Mouse (Mus musculus): ENCODE data around the gene Slc4a8. TPM values are rescaled to one million over a fixed set of nuclear protein-coding genes. Genes with fewer than 3 reads are reported as not detected.

Gene Slc4a8
- polyA plus RNA-seq, 1 experiment from 2014 or later, result 8.7 TPM

DNA sequence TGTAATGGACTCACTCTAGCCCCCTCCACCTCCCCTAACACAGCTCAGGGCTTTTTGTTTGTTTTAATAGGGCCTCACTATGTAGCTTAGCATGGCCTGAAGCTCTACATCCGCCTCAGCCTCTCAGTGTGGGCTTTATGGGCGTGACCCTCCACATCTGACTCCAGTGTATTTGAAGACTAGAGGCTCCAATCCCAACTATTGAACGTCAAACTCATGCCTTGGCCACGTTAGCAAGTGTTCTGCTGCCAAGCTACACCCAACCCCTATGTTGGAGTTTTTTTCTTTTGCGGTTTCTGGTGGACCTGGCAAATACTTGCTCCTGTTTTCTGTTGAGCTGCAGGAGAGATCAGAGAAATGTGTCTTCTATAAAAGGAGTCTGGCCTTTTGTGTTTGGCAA lies 8.5 kb upstream of the Slc4a8 start:
- H3K4me3 ChIP-seq (ENCODE audit: low read length), result no peak overlapping the region
- peaks cover 15% of the 10 kb centered on the region for H3K4me1 ChIP-seq (ENCODE audit: insufficient read depth, low read length)
- no peaks in the 10 kb centered on the region for H3K36me3 ChIP-seq (ENCODE audit: insufficient read depth, low read length)
- no peaks in the 10 kb centered on the region for H3K27me3 ChIP-seq (ENCODE audit: insufficient read depth, low read length)
- no peaks in the 10 kb centered on the region for H3K9me3 ChIP-seq (ENCODE audit: low read length)
- H3K27ac ChIP-seq (ENCODE audit: low read length), result no peak overlapping the region
- no peak overlapping the region for H3K4me2 ChIP-seq (replicated peaks; ENCODE audit: low read depth, low read length)
- no peak for ATAC-seq (ENCODE audit: low FRiP score, low TSS enrichment)
- 67% methylated on average over 5 of the region's 5 CpGs for WGBS
- H3K9ac ChIP-seq (replicated peaks; ENCODE audit: low read length), result no peak overlapping the region

GRCm38 (mm10) chr15:100754041-100754440 lies 7.5 kb upstream of the Slc4a8 start:
- no peaks in the 10 kb centered on the region for H3K9me3 ChIP-seq (ENCODE audit: low read length)
- no peak overlapping the region for H3K4me3 ChIP-seq (ENCODE audit: low read length)
- H3K4me1 ChIP-seq (ENCODE audit: insufficient read depth, low read length), result peaks cover 15% of the 10 kb centered on the region
- no peak overlapping the region for H3K27ac ChIP-seq (ENCODE audit: low read length)
- no peak for ATAC-seq (ENCODE audit: low FRiP score, low TSS enrichment)
- WGBS, result 47% methylated on average over 7 of the region's 7 CpGs
- no peaks in the 10 kb centered on the region for H3K27me3 ChIP-seq (ENCODE audit: insufficient read depth, low read length)
- H3K36me3 ChIP-seq (ENCODE audit: insufficient read depth, low read length), result no peaks in the 10 kb centered on the region
- no peak overlapping the region for H3K9ac ChIP-seq (replicated peaks; ENCODE audit: low read length)
- no peak overlapping the region for H3K4me2 ChIP-seq (replicated peaks; ENCODE audit: low read depth, low read length)

DNA sequence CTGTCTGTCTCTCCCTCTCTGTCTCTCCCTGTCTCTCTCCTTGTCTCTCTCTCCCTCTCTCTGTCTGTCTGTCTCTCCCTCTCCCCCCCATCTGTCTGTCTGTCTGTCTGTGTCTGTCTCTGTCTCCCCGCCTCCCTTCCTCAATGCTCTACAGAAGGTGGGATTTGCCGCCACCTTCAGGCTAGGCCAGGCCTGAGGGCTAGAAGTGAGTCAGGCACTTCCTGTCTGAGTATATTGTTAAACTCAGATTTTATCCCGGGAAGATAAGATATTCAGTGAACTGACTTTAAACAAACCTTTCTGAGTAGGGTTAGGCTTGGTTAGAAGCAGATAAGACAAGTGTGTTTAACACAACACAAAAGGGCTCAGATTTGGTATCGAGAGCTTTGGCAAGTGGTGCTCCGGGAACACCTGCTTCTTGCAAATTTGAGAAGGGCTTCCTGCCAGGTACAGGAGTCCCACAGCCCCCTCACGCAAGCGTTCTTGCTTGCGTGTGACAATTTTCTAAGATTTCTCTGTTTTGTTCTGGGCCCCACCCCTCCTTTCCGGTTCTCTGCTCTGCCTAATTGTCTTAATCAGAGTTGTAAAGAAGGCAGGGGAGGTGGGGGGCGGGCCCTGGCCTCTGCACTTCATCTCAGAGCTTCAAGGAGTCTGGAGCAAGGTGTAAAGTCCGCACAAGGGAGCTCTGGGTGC lies 6.6 kb upstream of the Slc4a8 start:
- peak overlapping the region; percentile 43; the same call in 1 of the 2 replicates for H3K27ac ChIP-seq (ENCODE audit: low read length)
- no peaks in the 10 kb centered on the region for H3K27me3 ChIP-seq (ENCODE audit: insufficient read depth, low read length)
- peaks cover 15% of the 10 kb centered on the region for H3K4me1 ChIP-seq (ENCODE audit: insufficient read depth, low read length)
- H3K9me3 ChIP-seq (ENCODE audit: low read length), result no peaks in the 10 kb centered on the region
- peak overlapping the region; percentile 46 for H3K9ac ChIP-seq (replicated peaks; ENCODE audit: low read length)
- 7% methylated on average over 11 of the region's 11 CpGs for WGBS
- no peaks in the 10 kb centered on the region for H3K36me3 ChIP-seq (ENCODE audit: insufficient read depth, low read length)
- ATAC-seq (ENCODE audit: low FRiP score, low TSS enrichment), result peak; percentile 70
- H3K4me3 ChIP-seq (ENCODE audit: low read length), result peak overlapping the region; percentile 22
- peak overlapping the region; percentile 46 for H3K4me2 ChIP-seq (replicated peaks; ENCODE audit: low read depth, low read length)

DNA sequence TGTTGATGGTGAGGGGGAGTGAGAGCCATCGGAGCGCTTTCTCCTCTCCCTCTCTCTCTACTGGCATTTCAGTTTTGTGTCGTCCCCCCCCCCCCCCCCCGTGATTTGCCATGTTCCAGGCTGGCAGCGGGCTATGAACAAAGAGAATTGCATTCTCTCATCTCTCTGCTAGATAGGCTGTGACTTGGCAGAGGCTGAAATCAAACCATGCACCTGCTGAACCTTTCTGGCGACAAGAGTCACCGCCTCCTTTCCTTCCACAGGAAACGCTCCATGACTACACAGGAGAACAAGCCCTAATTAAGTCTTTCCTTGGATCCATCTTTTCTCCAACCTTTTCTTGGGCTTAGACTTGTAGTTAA lies 6.1 kb upstream of the Slc4a8 start:
- Histone ChIP-seq H3K36me3 (ENCODE audit: insufficient read depth, low read length) (no peaks in the 10 kb centered on the region), H3K27ac (ENCODE audit: low read length) (peak overlapping the region; percentile 43; the same call in 1 of the 2 replicates), H3K9ac (replicated peaks; ENCODE audit: low read length) (peak overlapping the region; percentile 46), H3K27me3 (ENCODE audit: insufficient read depth, low read length) (no peaks in the 10 kb centered on the region), H3K4me3 (ENCODE audit: low read length) (no peak overlapping the region; the same call in 1 of the 2 replicates), H3K9me3 (ENCODE audit: low read length) (no peaks in the 10 kb centered on the region), H3K4me2 (replicated peaks; ENCODE audit: low read depth, low read length) (peak overlapping the region; percentile 46), H3K4me1 (ENCODE audit: insufficient read depth, low read length) (peaks cover 15% of the 10 kb centered on the region)
- ATAC-seq (ENCODE audit: low FRiP score, low TSS enrichment), result no peak
- 19% methylated on average over 6 of the region's 8 CpGs for WGBS

DNA sequence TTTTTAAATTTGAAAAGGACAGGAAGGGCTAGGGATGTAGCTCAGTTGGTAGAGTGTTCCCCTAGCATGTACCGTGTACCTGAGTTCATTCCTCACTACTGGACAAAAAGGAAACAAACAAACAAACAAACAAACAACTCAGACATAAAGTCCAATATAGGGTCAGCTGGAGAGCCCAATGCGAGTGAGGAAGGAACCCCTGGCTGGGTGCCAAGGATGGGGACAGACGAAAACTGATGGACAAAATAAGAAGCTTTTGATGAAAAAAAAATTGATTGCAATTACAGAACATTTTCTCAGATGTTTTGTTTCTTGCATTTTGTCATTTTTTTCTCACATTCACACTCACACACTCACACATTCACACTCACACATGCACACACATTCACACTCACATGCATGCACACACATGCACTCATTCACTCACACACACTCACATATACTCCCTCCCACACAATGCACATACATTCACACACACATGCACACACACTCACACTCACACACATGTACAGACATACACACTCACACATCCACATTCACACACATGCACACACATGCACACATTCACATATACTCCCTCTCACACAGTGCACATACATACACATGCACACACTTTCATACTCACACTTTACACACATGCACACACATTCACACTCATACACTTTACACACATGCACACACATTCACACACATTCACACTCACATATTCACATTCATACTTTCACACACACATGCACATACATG lies 5.5 kb upstream of the Slc4a8 start:
- H3K9me3 ChIP-seq (ENCODE audit: low read length), result no peaks in the 10 kb centered on the region
- no peaks in the 10 kb centered on the region for H3K36me3 ChIP-seq (ENCODE audit: insufficient read depth, low read length)
- H3K4me2 ChIP-seq (replicated peaks; ENCODE audit: low read depth, low read length), result no peak overlapping the region
- no peak overlapping the region for H3K9ac ChIP-seq (replicated peaks; ENCODE audit: low read length)
- no peak overlapping the region for H3K4me3 ChIP-seq (ENCODE audit: low read length)
- WGBS, result 50% methylated on average over 3 of the region's 3 CpGs
- no peak for ATAC-seq (ENCODE audit: low FRiP score, low TSS enrichment)
- no peak overlapping the region for H3K27ac ChIP-seq (ENCODE audit: low read length)
- peaks cover 19% of the 10 kb centered on the region for H3K4me1 ChIP-seq (ENCODE audit: insufficient read depth, low read length)
- no peaks in the 10 kb centered on the region for H3K27me3 ChIP-seq (ENCODE audit: insufficient read depth, low read length)

DNA sequence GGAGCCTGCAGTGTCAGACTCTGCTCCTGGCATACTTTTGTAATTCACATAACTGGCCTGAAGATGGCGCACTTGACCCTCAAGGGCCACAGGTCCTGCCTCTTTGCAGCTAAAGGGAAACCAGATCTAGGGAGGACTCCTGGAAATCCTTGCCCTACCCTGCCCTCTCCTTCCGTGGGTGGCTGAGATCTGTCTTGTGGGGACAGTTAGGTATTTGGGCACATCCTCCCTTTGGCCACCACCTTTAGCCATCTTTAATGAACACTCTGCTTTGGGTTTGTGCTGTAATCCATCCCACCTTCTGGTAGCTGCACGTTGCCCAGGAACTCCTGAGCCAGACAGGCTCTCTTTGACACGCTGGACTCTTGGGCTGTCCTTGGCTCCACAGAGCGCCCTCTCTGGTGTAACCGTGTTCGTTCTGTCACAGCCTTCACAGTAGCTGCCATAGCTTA lies 4.0 kb upstream of the Slc4a8 start:
- no peaks in the 10 kb centered on the region for H3K36me3 ChIP-seq (ENCODE audit: insufficient read depth, low read length)
- H3K4me1 ChIP-seq (ENCODE audit: insufficient read depth, low read length), result peaks cover 28% of the 10 kb centered on the region
- no peaks in the 10 kb centered on the region for H3K9me3 ChIP-seq (ENCODE audit: low read length)
- H3K9ac ChIP-seq (replicated peaks; ENCODE audit: low read length), result 0 out of 2 replicates have a peak overlapping the region, but pooled peaks have one; percentile 32
- H3K4me2 ChIP-seq (replicated peaks; ENCODE audit: low read depth, low read length), result 0 out of 2 replicates have a peak overlapping the region, but pooled peaks have one; percentile 9
- WGBS, result 2% methylated on average over 7 of the region's 7 CpGs
- no peaks in the 10 kb centered on the region for H3K27me3 ChIP-seq (ENCODE audit: insufficient read depth, low read length)
- ATAC-seq (ENCODE audit: low FRiP score, low TSS enrichment), result peak; percentile 7; the same call in 1 of the 2 replicates
- no peak overlapping the region for H3K4me3 ChIP-seq (ENCODE audit: low read length)
- no peak overlapping the region for H3K27ac ChIP-seq (ENCODE audit: low read length)

GRCm38 (mm10) chr15:100759286-100759685 lies 2.3 kb upstream of the Slc4a8 start:
- H3K4me1 ChIP-seq (ENCODE audit: insufficient read depth, low read length), result peaks cover 31% of the 10 kb centered on the region
- H3K27me3 ChIP-seq (ENCODE audit: insufficient read depth, low read length), result no peaks in the 10 kb centered on the region
- no peaks in the 10 kb centered on the region for H3K36me3 ChIP-seq (ENCODE audit: insufficient read depth, low read length)
- 83% methylated on average over 10 of the region's 10 CpGs for WGBS
- no peak overlapping the region for H3K27ac ChIP-seq (ENCODE audit: low read length)
- no peaks in the 10 kb centered on the region for H3K9me3 ChIP-seq (ENCODE audit: low read length)
- ATAC-seq (ENCODE audit: low FRiP score, low TSS enrichment), result no peak
- H3K9ac ChIP-seq (replicated peaks; ENCODE audit: low read length), result no peak overlapping the region
- H3K4me3 ChIP-seq (ENCODE audit: low read length), result no peak overlapping the region
- H3K4me2 ChIP-seq (replicated peaks; ENCODE audit: low read depth, low read length), result no peak overlapping the region

GRCm38 (mm10) chr15:100761036-100761418 lies 520 bp upstream of the Slc4a8 start:
- H3K36me3 ChIP-seq (ENCODE audit: insufficient read depth, low read length), result no peaks in the 10 kb centered on the region
- H3K9ac ChIP-seq (replicated peaks; ENCODE audit: low read length), result peak overlapping the region; percentile 18; the same call in 1 of the 2 replicates
- no peaks in the 10 kb centered on the region for H3K9me3 ChIP-seq (ENCODE audit: low read length)
- WGBS, result 10% methylated on average over 9 of the region's 9 CpGs
- H3K4me2 ChIP-seq (replicated peaks; ENCODE audit: low read depth, low read length), result peak overlapping the region; percentile 89
- H3K4me3 ChIP-seq (ENCODE audit: low read length), result peak overlapping the region; percentile 61
- peak overlapping the region; percentile 56 for H3K27ac ChIP-seq (ENCODE audit: low read length)
- no peaks in the 10 kb centered on the region for H3K27me3 ChIP-seq (ENCODE audit: insufficient read depth, low read length)
- ATAC-seq (ENCODE audit: low FRiP score, low TSS enrichment), result no peak
- H3K4me1 ChIP-seq (ENCODE audit: insufficient read depth, low read length), result peaks cover 22% of the 10 kb centered on the region

GRCm38 (mm10) chr15:100762649-100763048 lies 1.1 kb downstream of the Slc4a8 start:
- H3K36me3 ChIP-seq (ENCODE audit: insufficient read depth, low read length), result no peaks in the 10 kb centered on the region
- peak overlapping the region; percentile 89 for H3K4me2 ChIP-seq (replicated peaks; ENCODE audit: low read depth, low read length)
- ATAC-seq (ENCODE audit: low FRiP score, low TSS enrichment), result no peak
- H3K27ac ChIP-seq (ENCODE audit: low read length), result peak overlapping the region; percentile 85
- no peaks in the 10 kb centered on the region for H3K9me3 ChIP-seq (ENCODE audit: low read length)
- H3K4me1 ChIP-seq (ENCODE audit: insufficient read depth, low read length), result peaks cover 20% of the 10 kb centered on the region
- peak overlapping the region; percentile 72 for H3K9ac ChIP-seq (replicated peaks; ENCODE audit: low read length)
- 28% methylated on average over 8 of the region's 8 CpGs for WGBS
- no peaks in the 10 kb centered on the region for H3K27me3 ChIP-seq (ENCODE audit: insufficient read depth, low read length)
- H3K4me3 ChIP-seq (ENCODE audit: low read length), result peak overlapping the region; percentile 61
